Mouse (Mus musculus) embryonic facial prominence, embryonic 14.5 days (tissue): ENCODE measurements around the gene Ptprs. TPM values are rescaled to one million over a fixed set of nuclear protein-coding genes. Genes with fewer than 3 reads are reported as not detected.

ENCODE experiments used
- ATAC-seq: fragments of 200-750 bp; cut with Nextera tagmentation; 2 replicates; pipeline ENCODE4 v1.8.0; 2017; ENCODE audit warnings: low read depth, moderate number of reproducible peaks, moderate TSS enrichment
- DNase-seq: peaks from one replicate; pipeline ENCODE4 v3.0.0-alpha.2; 2015; ENCODE audit warnings: low spot score
- H3K27ac ChIP-seq: fragments of 300-500 bp; sonication (generic); replicated peaks from 2 replicates; pipeline ENCODE4 v1.5.1; 2014; ENCODE audit warnings: low read depth, mild to moderate bottlenecking, low read length, moderate library complexity
- H3K27me3 ChIP-seq: fragments of 300-500 bp; sonication (generic); replicated peaks from 2 replicates; pipeline ENCODE4 v1.6.1; 2014; ENCODE audit warnings: low read length; ENCODE audit not compliant: control insufficient read depth, insufficient read depth
- H3K36me3 ChIP-seq: fragments of 300-500 bp; sonication (generic); 2 replicates; pipeline ENCODE4 v1.6.1; 2014; ENCODE audit warnings: low read length, mixed read lengths; ENCODE audit not compliant: control insufficient read depth, insufficient read depth
- H3K4me1 ChIP-seq: fragments of 300-500 bp; sonication (generic); 2 replicates; pipeline ENCODE4 v1.6.1; 2014; ENCODE audit warnings: antibody characterized with exemption, low read length; ENCODE audit not compliant: control insufficient read depth, insufficient read depth
- H3K4me2 ChIP-seq: fragments of 300-500 bp; sonication (generic); 2 replicates; pipeline ENCODE4 v1.6.1; 2014; ENCODE audit warnings: low read depth, mild to moderate bottlenecking, low read length, moderate library complexity, mixed read lengths
- H3K4me3 ChIP-seq: fragments of 300-500 bp; sonication (generic); 2 replicates; pipeline ENCODE4 v1.5.1; 2014; ENCODE audit warnings: low read depth, mild to moderate bottlenecking, low read length
- H3K9ac ChIP-seq: fragments of 300-500 bp; sonication (generic); 2 replicates; pipeline ENCODE4 v1.6.1; 2014; ENCODE audit warnings: low read depth, mild to moderate bottlenecking, low read length, moderate library complexity, mixed read lengths
- H3K9me3 ChIP-seq: fragments of 300-500 bp; sonication (generic); 2 replicates; pipeline ENCODE4 v1.6.1; 2016; ENCODE audit warnings: low read length; ENCODE audit not compliant: control insufficient read depth
- WGBS: fragments of 180-500 bp; shearing (Covaris S2); extraction: QIAGEN DNeasy Blood & Tissue Kit; methylation state at CpG from one replicate; pipeline ENCODE4 v1.1.7; 2014; 5-methylcytosine and 5-hydroxymethylcytosine counted together
- polyA plus RNA-seq: library from polyadenylated mRNA; unstranded; fragments of >200 nt; fragmentation: Nextera tagmentation; extraction: Ambion mirVana; gene quantifications from 2 replicates; pipeline ENCODE4 v1.2.1, GENCODE M21; 2014

Ptprs gene
- polyA plus RNA-seq, 1 experiment from 2014 or later: 104 TPM

DNA sequence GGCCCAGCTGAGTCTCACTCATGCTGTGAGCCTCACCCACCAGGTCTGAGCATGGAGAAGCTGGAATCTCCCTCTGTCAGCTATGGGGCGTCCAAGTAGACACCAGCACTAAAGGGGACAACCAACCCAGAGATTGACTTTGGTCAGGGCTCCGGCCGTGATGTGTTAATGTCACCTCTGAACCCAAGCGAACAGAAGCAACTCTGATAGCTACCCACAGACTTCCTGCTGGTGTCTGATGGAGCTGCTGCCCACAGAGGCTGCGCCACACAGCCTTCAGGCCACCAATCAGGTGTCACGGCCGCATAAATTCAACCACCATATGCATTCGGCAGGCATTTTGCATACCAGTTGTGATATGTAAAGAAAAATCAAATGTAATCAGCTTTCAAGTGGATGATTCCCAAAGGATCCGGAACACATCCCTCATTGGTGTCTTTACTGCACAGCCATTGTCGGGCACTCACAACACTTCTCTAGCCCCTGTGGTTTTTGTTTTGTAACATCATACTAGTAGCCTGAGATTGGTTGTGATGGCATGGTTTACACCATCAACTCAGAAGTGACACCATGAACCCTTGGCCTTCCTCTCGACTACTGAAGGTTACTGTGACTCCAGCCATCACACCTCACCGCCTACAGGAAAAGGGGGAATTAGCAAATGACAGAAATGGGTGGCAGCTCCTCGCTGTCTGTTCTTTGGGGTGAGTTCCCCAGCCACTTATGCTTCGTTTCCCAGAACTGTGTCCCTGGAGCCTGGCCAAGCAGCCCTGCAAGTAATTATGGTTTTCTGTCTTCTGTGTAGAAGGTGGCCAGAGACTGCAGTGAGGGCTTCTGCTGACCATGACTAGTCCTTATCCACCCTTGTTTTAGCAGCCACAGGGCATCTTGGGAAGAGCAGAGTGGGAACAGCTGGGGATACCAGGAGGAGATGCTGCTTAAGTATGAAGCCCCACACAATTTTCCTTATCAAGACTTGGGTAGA, 70.1 kb downstream of the Ptprs start:
- H3K4me1 ChIP-seq: peaks cover 7% of the 10 kb centered on the region; the same call in 1 of the 2 replicates
- no peaks in the 10 kb centered on the region for H3K27me3 ChIP-seq
- no peak for ATAC-seq
- 72% methylated on average over 14 of the region's 14 CpGs for WGBS
- H3K27ac ChIP-seq: peak overlapping the region; percentile 1; the same call in 1 of the 2 replicates
- H3K9ac ChIP-seq: no peak overlapping the region
- no peak overlapping the region for H3K4me3 ChIP-seq
- H3K4me2 ChIP-seq: no peak overlapping the region
- DNase-seq: peak; percentile 30
- no peaks in the 10 kb centered on the region for H3K9me3 ChIP-seq
- H3K36me3 ChIP-seq: peaks cover 49% of the 10 kb centered on the region

DNA sequence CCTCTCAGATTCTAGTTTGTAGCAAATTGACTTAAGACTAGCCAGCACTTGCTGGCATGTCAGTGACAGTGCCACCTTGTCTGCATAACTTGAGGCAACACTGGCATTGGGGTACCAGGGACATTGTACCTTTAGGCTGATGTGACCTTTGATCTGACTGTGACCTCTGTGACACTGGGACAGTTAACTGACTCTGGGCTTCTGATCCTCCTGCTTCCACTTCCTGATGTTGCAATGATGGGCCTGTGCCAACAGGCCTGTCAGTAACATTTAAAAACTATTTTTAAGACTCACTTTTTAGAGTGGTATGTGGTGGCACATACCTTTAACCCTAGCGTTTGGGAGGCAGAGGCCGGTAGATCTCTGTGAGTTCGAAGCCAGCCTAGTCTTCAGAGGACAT, 70.9 kb downstream of the Ptprs start:
- 88% methylated on average over 3 of the region's 3 CpGs for WGBS
- DNase-seq: no peak

DNA sequence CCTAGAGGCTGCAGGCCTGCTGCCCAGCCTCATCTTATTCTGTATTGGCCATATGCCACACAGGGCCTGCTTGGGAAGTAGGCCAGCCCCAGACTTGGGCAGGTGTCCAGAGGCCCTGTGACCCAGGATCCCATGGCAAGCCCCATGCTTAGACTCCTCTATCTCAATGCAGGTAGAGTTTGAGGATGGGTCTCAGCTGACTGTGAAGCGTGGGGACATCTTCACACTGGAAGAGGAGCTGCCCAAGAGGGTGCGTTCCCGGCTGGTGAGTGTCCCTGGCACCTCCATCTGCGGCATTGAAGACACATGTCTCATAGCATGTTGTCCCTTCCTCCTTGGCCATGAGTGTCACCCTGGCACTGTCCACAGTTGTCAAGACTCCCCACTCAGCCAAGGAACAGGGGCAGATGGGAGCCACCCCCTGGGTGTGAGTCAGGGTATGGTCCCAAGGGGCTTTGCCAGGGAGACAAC, 75.2 kb downstream of the Ptprs start:
- no peak overlapping the region for H3K27ac ChIP-seq
- 98% methylated on average over 4 of the region's 4 CpGs for WGBS
- H3K4me1 ChIP-seq: no peaks in the 10 kb centered on the region
- H3K4me2 ChIP-seq: no peak overlapping the region
- ATAC-seq (no peak), DNase-seq (no peak)
- peaks cover 80% of the 10 kb centered on the region for H3K36me3 ChIP-seq
- H3K9ac ChIP-seq: no peak overlapping the region
- H3K27me3 ChIP-seq: no peaks in the 10 kb centered on the region
- no peak overlapping the region for H3K4me3 ChIP-seq
- no peaks in the 10 kb centered on the region for H3K9me3 ChIP-seq

More for the DNA sequence above, 70.9 kb downstream of the Ptprs start:
- no peak for ATAC-seq
- Histone ChIP-seq H3K4me2 (no peak overlapping the region), H3K9me3 (no peaks in the 10 kb centered on the region), H3K27me3 (no peaks in the 10 kb centered on the region), H3K27ac (no peak overlapping the region), H3K9ac (no peak overlapping the region), H3K4me3 (no peak overlapping the region), H3K36me3 (peaks cover 49% of the 10 kb centered on the region), H3K4me1 (peaks cover 7% of the 10 kb centered on the region; the same call in 1 of the 2 replicates)

DNA sequence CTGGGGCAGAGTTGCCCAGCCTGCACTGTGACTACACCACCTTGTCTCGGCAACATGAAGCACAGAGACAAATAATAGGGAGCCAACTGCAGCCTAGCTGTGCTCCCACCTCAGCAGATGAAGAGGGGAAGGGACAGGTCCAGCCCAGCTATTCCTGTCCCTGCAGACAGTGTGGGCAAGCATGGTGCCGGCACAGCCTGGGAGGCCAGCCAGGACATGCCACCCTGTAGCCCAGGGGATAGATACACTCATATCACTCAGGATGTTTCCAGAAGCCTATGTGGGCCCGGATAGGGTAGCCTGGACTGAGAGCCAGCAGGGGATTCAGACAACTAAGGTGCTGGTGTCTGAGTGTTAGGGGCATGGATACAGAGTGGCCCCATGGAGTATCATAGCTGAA, 76.1 kb downstream of the Ptprs start:
- no peak overlapping the region for H3K9ac ChIP-seq
- no peaks in the 10 kb centered on the region for H3K9me3 ChIP-seq
- peaks cover 88% of the 10 kb centered on the region for H3K36me3 ChIP-seq
- no peaks in the 10 kb centered on the region for H3K27me3 ChIP-seq
- no peak overlapping the region for H3K4me2 ChIP-seq
- 88% methylated on average over 3 of the region's 3 CpGs for WGBS
- H3K27ac ChIP-seq: no peak overlapping the region
- DNase-seq (no peak), ATAC-seq (no peak)
- no peaks in the 10 kb centered on the region for H3K4me1 ChIP-seq
- no peak overlapping the region for H3K4me3 ChIP-seq

DNA sequence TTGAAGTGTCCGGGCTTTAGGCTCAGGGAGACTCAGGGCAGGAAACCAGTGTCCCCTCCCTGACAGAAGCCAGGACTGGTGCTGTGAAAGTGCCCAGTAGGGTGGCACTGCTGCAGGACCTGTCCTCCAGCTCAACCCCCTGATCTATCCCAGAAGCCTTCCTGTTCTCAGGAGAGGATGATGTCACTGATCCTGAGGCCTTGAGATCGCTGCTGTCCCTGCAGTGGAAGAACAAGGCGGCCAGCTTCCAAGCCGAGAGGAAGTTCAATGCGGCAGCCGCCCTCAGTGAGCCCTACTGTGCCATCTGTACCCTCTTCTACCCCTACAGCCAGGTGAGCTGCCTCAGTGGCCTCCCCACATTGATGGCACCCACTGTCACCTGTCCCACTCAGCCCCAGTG, 80.2 kb downstream of the Ptprs start:
- Histone ChIP-seq H3K4me2 (no peak overlapping the region), H3K36me3 (peaks cover 88% of the 10 kb centered on the region), H3K9me3 (no peaks in the 10 kb centered on the region), H3K4me3 (no peak overlapping the region), H3K27ac (no peak overlapping the region), H3K4me1 (no peaks in the 10 kb centered on the region), H3K9ac (no peak overlapping the region), H3K27me3 (no peaks in the 10 kb centered on the region)
- WGBS: 93% methylated on average over 6 of the region's 6 CpGs
- ATAC-seq (no peak), DNase-seq (no peak)

DNA sequence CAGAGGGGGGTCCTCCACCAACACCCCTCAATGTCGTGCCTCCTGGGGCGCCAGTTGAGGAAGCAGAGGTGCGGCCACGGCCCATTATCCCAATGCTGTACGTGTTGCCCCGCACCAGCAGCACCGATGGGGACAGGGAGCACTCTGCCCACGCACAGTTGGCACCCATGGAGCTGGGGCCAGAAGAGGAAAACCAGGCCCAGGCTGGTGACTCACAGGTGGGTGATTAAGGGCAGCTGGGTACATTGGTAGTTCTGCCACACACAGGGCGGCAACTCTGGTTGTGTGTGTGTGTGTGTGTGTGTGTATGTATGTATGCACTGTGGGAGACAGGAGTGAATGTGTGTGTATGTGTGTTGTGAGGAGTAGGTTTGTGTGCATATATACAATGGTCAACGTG, 82.4 kb downstream of the Ptprs start:
- no peaks in the 10 kb centered on the region for H3K4me1 ChIP-seq
- ATAC-seq (no peak), DNase-seq (no peak)
- no peak overlapping the region for H3K4me2 ChIP-seq
- WGBS: 92% methylated on average over 10 of the region's 10 CpGs
- H3K27me3 ChIP-seq: no peaks in the 10 kb centered on the region
- H3K27ac ChIP-seq: no peak overlapping the region
- H3K36me3 ChIP-seq: peaks cover 91% of the 10 kb centered on the region
- no peak overlapping the region for H3K9ac ChIP-seq
- H3K4me3 ChIP-seq: no peak overlapping the region
- no peaks in the 10 kb centered on the region for H3K9me3 ChIP-seq

DNA sequence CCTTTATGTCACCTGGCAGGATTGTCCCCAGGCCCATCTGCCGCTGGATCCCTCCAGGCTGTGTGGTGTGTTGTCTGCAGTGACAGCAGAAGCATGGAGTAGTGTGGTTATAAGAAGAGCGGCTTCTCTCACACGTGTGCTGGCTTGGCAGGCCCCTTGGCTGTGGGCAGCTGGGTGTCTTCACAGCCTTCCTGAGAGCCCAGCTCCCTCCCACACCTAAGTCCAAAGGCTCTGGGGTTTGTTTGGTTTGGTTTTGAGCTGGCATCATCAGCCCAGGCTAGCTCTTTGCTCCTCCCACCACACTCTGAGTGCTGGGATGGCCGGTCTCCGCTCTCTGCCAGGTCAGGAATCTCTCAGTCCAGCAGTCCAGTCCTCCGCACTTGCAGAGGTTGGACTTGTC, 83.0 kb downstream of the Ptprs start:
- H3K36me3 ChIP-seq: peaks cover 92% of the 10 kb centered on the region
- WGBS: 97% methylated on average over 6 of the region's 6 CpGs
- no peaks in the 10 kb centered on the region for H3K27me3 ChIP-seq
- no peak overlapping the region for H3K27ac ChIP-seq
- no peak overlapping the region for H3K4me3 ChIP-seq
- H3K9ac ChIP-seq: no peak overlapping the region
- no peak overlapping the region for H3K4me2 ChIP-seq
- ATAC-seq: no peak
- no peak for DNase-seq
- no peaks in the 10 kb centered on the region for H3K9me3 ChIP-seq
- H3K4me1 ChIP-seq: no peaks in the 10 kb centered on the region

DNA sequence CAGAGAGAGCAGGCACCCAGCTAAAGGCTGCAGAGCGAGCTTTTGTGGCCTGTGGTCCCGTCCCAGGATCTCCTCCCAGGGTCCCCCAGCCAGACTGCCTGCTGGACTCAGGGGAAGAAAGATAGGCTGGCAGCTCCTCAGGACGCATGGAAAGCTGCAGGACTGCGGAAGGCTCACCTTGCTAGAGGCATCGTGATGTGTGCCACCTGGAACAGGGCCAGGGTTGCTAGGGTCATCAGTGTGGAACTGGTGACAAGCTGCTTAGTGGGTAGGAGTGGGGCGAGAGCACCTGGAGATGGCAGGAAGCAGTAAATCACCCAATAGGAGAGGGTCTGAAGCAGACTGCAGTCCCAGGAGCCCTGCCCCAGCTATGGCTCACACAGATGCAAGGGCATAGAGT, 88.7 kb downstream of the Ptprs start:
- Histone ChIP-seq H3K9ac (no peak overlapping the region), H3K36me3 (peaks cover 84% of the 10 kb centered on the region), H3K4me2 (no peak overlapping the region), H3K9me3 (no peaks in the 10 kb centered on the region), H3K27ac (no peak overlapping the region), H3K4me3 (no peak overlapping the region), H3K4me1 (no peaks in the 10 kb centered on the region), H3K27me3 (no peaks in the 10 kb centered on the region)
- no peak for DNase-seq
- 91% methylated on average over 6 of the region's 6 CpGs for WGBS
- no peak for ATAC-seq

DNA sequence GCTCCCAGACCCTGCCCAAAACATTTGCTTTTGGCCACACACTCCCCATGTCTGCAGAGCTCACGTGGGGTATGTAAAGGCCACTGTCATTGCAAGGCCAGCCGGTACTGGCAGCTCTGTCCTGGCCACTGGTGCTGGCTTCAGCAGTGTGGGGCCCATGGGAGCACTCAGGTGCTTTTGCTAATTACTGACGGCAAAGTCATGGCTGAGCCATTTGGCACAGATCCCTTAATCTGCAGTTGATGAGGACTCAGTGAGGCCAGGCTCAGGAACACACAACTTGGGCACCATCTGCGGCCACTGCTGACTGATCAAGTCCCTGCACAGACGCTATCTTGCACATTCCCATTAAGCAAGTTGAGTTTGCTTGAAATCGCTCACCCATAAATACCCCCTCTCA, 91.4 kb downstream of the Ptprs start:
- Histone ChIP-seq H3K4me3 (no peak overlapping the region), H3K9ac (no peak overlapping the region), H3K4me2 (no peak overlapping the region), H3K4me1 (no peaks in the 10 kb centered on the region), H3K36me3 (peaks cover 85% of the 10 kb centered on the region), H3K27ac (no peak overlapping the region), H3K9me3 (no peaks in the 10 kb centered on the region), H3K27me3 (no peaks in the 10 kb centered on the region)
- DNase-seq: no peak
- 85% methylated on average over 6 of the region's 6 CpGs for WGBS
- ATAC-seq: no peak
